Mouse (Mus musculus) liver, embryonic 14.5 days (tissue): ENCODE measurements around the gene Ppp1r1a. TPM values are rescaled to one million over a fixed set of nuclear protein-coding genes. Genes with fewer than 3 reads are reported as not detected.

Experiments used
- ATAC-seq: fragments of 200-750 bp; cut with Nextera tagmentation; 2 replicates; pipeline ENCODE4 v1.8.0; 2017; ENCODE audit warnings: moderate number of reproducible peaks, mild to moderate bottlenecking, moderate library complexity; ENCODE audit not compliant: insufficient read depth
- DNase-seq, 3 experiments: peaks; one replicate each; pipeline ENCODE4 v3.0.0-alpha.2; 2012 to 2013; ENCODE audit warnings: low read depth in 3 of 3, low spot score in 3 of 3
- H3K27ac ChIP-seq: fragments of 300-500 bp; sonication (generic); 2 replicates; pipeline ENCODE4 v1.5.1; 2014; ENCODE audit warnings: moderate library complexity, mild to moderate bottlenecking, control low read depth, inconsistent platforms
- H3K27me3 ChIP-seq: fragments of 300-500 bp; sonication (generic); 2 replicates; pipeline ENCODE4 v1.6.1; 2014; ENCODE audit warnings: mild to moderate bottlenecking, low read length, moderate library complexity; ENCODE audit not compliant: control insufficient read depth, insufficient read depth
- H3K36me3 ChIP-seq: fragments of 300-500 bp; sonication (generic); replicated peaks from 2 replicates; pipeline ENCODE4 v1.6.1; 2014; ENCODE audit warnings: low read depth; ENCODE audit not compliant: control insufficient read depth, insufficient read depth
- H3K4me1 ChIP-seq, 2 experiments: fragments of 200-500 bp in 1 of 2; fragments of 300-500 bp in 1 of 2; sonication (generic) in 1 of 2; replicated peaks; 2 replicates each; pipeline ENCODE4 v1.6.1; 2012 to 2014; ENCODE audit warnings: antibody characterized with exemption in 1 of 2, inconsistent platforms in 1 of 2, low read length in 1 of 2; ENCODE audit not compliant: control insufficient read depth in 2 of 2, insufficient read depth in 2 of 2
- H3K4me2 ChIP-seq: fragments of 300-500 bp; sonication (generic); 2 replicates; pipeline ENCODE4 v1.6.1; 2014; ENCODE audit warnings: low read depth, mild to moderate bottlenecking, control low read depth, moderate library complexity
- H3K4me3 ChIP-seq, 2 experiments: fragments of 200-500 bp in 1 of 2; fragments of 300-500 bp in 1 of 2; sonication (generic) in 1 of 2; 2 replicates each; pipeline ENCODE4 v1.5.1; 2012 to 2014; ENCODE audit warnings: low read depth in 2 of 2, low read length in 2 of 2, mild to moderate bottlenecking in 2 of 2, control low read depth in 1 of 2, inconsistent platforms in 1 of 2, moderate library complexity in 1 of 2; ENCODE audit not compliant: insufficient read depth in 1 of 2
- H3K9ac ChIP-seq: fragments of 300-500 bp; sonication (generic); replicated peaks from 2 replicates; pipeline ENCODE4 v1.6.1; 2014; ENCODE audit warnings: mild to moderate bottlenecking, control low read depth, moderate library complexity
- H3K9me3 ChIP-seq: fragments of 300-500 bp; sonication (generic); 2 replicates; pipeline ENCODE4 v1.6.1; 2016; ENCODE audit warnings: low read length, mixed read lengths; ENCODE audit not compliant: control insufficient read depth
- CTCF ChIP-seq: IDR thresholded peaks from 2 replicates; pipeline ENCODE4 v1.5.1; 2016; ENCODE audit warnings: antibody characterized with exemption, low read depth, control low read depth
- EP300 ChIP-seq: IDR thresholded peaks from 2 replicates; pipeline ENCODE4 v1.6.1; 2016; ENCODE audit warnings: antibody characterized with exemption, low read depth
- WGBS: fragments of 180-500 bp; shearing (Covaris S2); extraction: QIAGEN DNeasy Blood & Tissue Kit; methylation state at CpG from one replicate; pipeline ENCODE4 v1.1.7; 2014; ENCODE audit not compliant: insufficient replicate concordance; 5-methylcytosine and 5-hydroxymethylcytosine counted together
- polyA plus RNA-seq, 2 experiments: library from polyadenylated mRNA; depleted of rRNA in 1 of 2; stranded (reverse) in 1 of 2; unstranded in 1 of 2; fragments of >200 nt; fragmentation: Nextera tagmentation in 1 of 2; extraction: Ambion mirVana in 1 of 2; gene quantifications; 2 replicates each; pipeline versions ENCODE4 v1.2.1 to v1.2.3; 2012 to 2014

The Ppp1r1a gene
- polyA plus RNA-seq (2012; rRNA removed) = 0.09 and 0.24 TPM in 2 replicates
- 0.20 TPM in 1 of 2 replicates, not detected in the other for polyA plus RNA-seq (2014; fragmentation: Nextera tagmentation; extraction: Ambion mirVana)

GRCm38 (mm10) chr15:103537822-103538213, at the start of gene Ppp1r1a:
Ppp1r1a (minus strand) TSS chr15:103538003.
- Histone ChIP-seq H3K9ac (no peak within 1 kb of the TSS), H3K9me3 (no peaks in the 10 kb centered on the region), H3K4me1 (no peaks in the 10 kb centered on the region), H3K4me2 (peak within 1 kb of the TSS; percentile 45), H3K4me3 (peak within 1 kb of the TSS; percentile 20 to 26; a peak in 3 of 4 replicates), H3K27me3 (peaks cover 25% of the 10 kb centered on the region), H3K27ac (no peak within 1 kb of the TSS), H3K36me3 (no peaks in the 10 kb centered on the region)
- DNase-seq (no peak), ATAC-seq (no peak)
- no peak for TF ChIP-seq EP300
- TF ChIP-seq CTCF = no peak
- under 1% methylated on average over 32 of the region's 36 CpGs for WGBS

GRCm38 (mm10) chr15:103585876-103586275, 48.1 kb upstream of the Ppp1r1a start:
- no peak overlapping the region for H3K27ac ChIP-seq
- ATAC-seq (no peak), DNase-seq (no peak)
- H3K4me1 ChIP-seq = no peaks in the 10 kb centered on the region
- H3K9ac ChIP-seq = no peak overlapping the region
- WGBS = 51% methylated on average over 2 of the region's 2 CpGs
- no peaks in the 10 kb centered on the region for H3K9me3 ChIP-seq
- TF ChIP-seq CTCF (no peak), EP300 (no peak)
- H3K36me3 ChIP-seq = no peaks in the 10 kb centered on the region
- no peak overlapping the region for H3K4me2 ChIP-seq
- no peaks in the 10 kb centered on the region for H3K27me3 ChIP-seq
- H3K4me3 ChIP-seq = no peak overlapping the region

- Histone ChIP-seq H3K27ac (no peak within 1 kb of the TSS), H3K4me2 (no peak within 1 kb of the TSS)
- no peak for TF ChIP-seq CTCF
- no peak for TF ChIP-seq EP300
Measured at GRCm38 (mm10) chr15:103564981-103565380, 27.2 kb upstream of the Ppp1r1a start, which contains the start of gene Glycam1. Glycam1 (minus strand) TSS chr15:103565081.

GRCm38 (mm10) chr15:103552096-103552690, 14.4 kb upstream of the Ppp1r1a start:
- TF ChIP-seq EP300 = no peak
- peak; percentile 74 for TF ChIP-seq CTCF
- H3K27me3 ChIP-seq = no peaks in the 10 kb centered on the region
- no peak overlapping the region for H3K27ac ChIP-seq
- 35% methylated on average over 3 of the region's 3 CpGs for WGBS
- no peaks in the 10 kb centered on the region for H3K36me3 ChIP-seq
- H3K4me1 ChIP-seq = no peaks in the 10 kb centered on the region
- ATAC-seq = no peak
- peak in 2 of 3 experiments; percentile 10 to 16 for DNase-seq
- H3K9me3 ChIP-seq = no peaks in the 10 kb centered on the region
- no peak overlapping the region for H3K4me3 ChIP-seq
- no peak overlapping the region for H3K9ac ChIP-seq
- H3K4me2 ChIP-seq = no peak overlapping the region

More at GRCm38 (mm10) chr15:103564981-103565380, 27.2 kb upstream of the Ppp1r1a start, which contains the start of gene Glycam1:
- no peak within 1 kb of the TSS for H3K9ac ChIP-seq
- H3K36me3 ChIP-seq = no peaks in the 10 kb centered on the region
- no peak within 1 kb of the TSS for H3K4me3 ChIP-seq
- DNase-seq = no peak
- H3K4me1 ChIP-seq = no peaks in the 10 kb centered on the region
- H3K9me3 ChIP-seq = no peaks in the 10 kb centered on the region
- no peak for ATAC-seq
- no peaks in the 10 kb centered on the region for H3K27me3 ChIP-seq

- 26% methylated on average over 1 of the region's 1 CpGs for WGBS
- TF ChIP-seq CTCF = no peak
- no peak for TF ChIP-seq EP300
Measured at GRCm38 (mm10) chr15:103551053-103551452, 13.2 kb upstream of the Ppp1r1a start.

More at GRCm38 (mm10) chr15:103551053-103551452, 13.2 kb upstream of the Ppp1r1a start:
- H3K4me3 ChIP-seq = no peak overlapping the region
- H3K27ac ChIP-seq = no peak overlapping the region
- no peak overlapping the region for H3K4me2 ChIP-seq
- H3K36me3 ChIP-seq = no peaks in the 10 kb centered on the region
- H3K9me3 ChIP-seq = no peaks in the 10 kb centered on the region
- no peak for ATAC-seq
- no peak for DNase-seq
- no peaks in the 10 kb centered on the region for H3K4me1 ChIP-seq
- H3K27me3 ChIP-seq = no peaks in the 10 kb centered on the region
- H3K9ac ChIP-seq = no peak overlapping the region
